Mouse (Mus musculus) stomach, embryonic 16.5 days (tissue): ENCODE data around the gene Inpp4a. TPM values are rescaled to one million over a fixed set of nuclear protein-coding genes. Genes with fewer than 3 reads are reported as not detected.

Source experiments
- ATAC-seq: fragments of 200-750 bp; cut with Nextera tagmentation; 2 replicates; pipeline ENCODE4 v1.8.0; 2017; ENCODE audit warnings: moderate number of reproducible peaks, moderate TSS enrichment; ENCODE audit not compliant: insufficient read depth, low FRiP score
- H3K27ac ChIP-seq: fragments of 300-500 bp; sonication (generic); 2 replicates; pipeline ENCODE4 v1.5.1; 2014; ENCODE audit warnings: low read length
- H3K27me3 ChIP-seq: fragments of 300-500 bp; sonication (generic); 2 replicates; pipeline ENCODE4 v1.6.1; 2014; ENCODE audit warnings: low read length, control low read depth, mixed read lengths; ENCODE audit not compliant: control insufficient read depth, insufficient read depth
- H3K36me3 ChIP-seq: fragments of 300-500 bp; sonication (generic); 2 replicates; pipeline ENCODE4 v1.6.1; 2014; ENCODE audit warnings: low read length; ENCODE audit not compliant: control insufficient read depth, insufficient read depth
- H3K4me1 ChIP-seq: fragments of 300-500 bp; sonication (generic); 2 replicates; pipeline ENCODE4 v1.6.1; 2014; ENCODE audit warnings: low read length, control low read depth, mixed read lengths; ENCODE audit not compliant: control insufficient read depth, insufficient read depth
- H3K4me2 ChIP-seq: fragments of 300-500 bp; sonication (generic); 2 replicates; pipeline ENCODE4 v1.6.1; 2014; ENCODE audit warnings: low read depth, low read length, mixed read lengths
- H3K4me3 ChIP-seq: fragments of 300-500 bp; sonication (generic); replicated peaks from 2 replicates; pipeline ENCODE4 v1.5.1; 2014; ENCODE audit warnings: mild to moderate bottlenecking, low read length
- H3K9ac ChIP-seq: fragments of 300-500 bp; sonication (generic); 2 replicates; pipeline ENCODE4 v1.6.1; 2014; ENCODE audit warnings: low read length
- H3K9me3 ChIP-seq: fragments of 300-500 bp; sonication (generic); replicated peaks from 2 replicates; pipeline ENCODE4 v1.6.1; 2016; ENCODE audit warnings: low read length, control low read depth; ENCODE audit not compliant: control insufficient read depth
- WGBS: fragments of 180-500 bp; shearing (Covaris S2); extraction: QIAGEN DNeasy Blood & Tissue Kit; methylation state at CpG from one replicate; pipeline ENCODE4 v1.1.7; 2014; 5-methylcytosine and 5-hydroxymethylcytosine counted together
- polyA plus RNA-seq: library from polyadenylated mRNA; unstranded; fragments of >200 nt; fragmentation: Nextera tagmentation; extraction: Ambion mirVana; gene quantifications from 2 replicates; pipeline ENCODE4 v1.2.1, GENCODE M21; 2015

Gene Inpp4a
- polyA plus RNA-seq, 1 experiment from 2014 or later, result 18.8 TPM

GRCm38 (mm10) chr1:37429366-37430296, 130.0 kb downstream of the Inpp4a start, which contains the start of the genes Coa5 and Unc50:
Gene Coa5 (minus strand): TSS chr1:37430103.
Gene Unc50 (plus strand): TSS chr1:37430139.
- ATAC-seq, result peak; percentile 98
- 2% methylated on average over 57 of the region's 57 CpGs for whole genome bisulfite sequencing

GRCm38 (mm10) chr1:37430297-37430840, 130.7 kb downstream of the Inpp4a start:
- WGBS, result under 1% methylated on average over 40 of the region's 40 CpGs
- Histone ChIP-seq H3K27ac (peak overlapping the region; percentile 68), H3K9ac (peak overlapping the region; percentile 82), H3K4me2 (peak overlapping the region; percentile 83), H3K4me3 (peak overlapping the region; percentile 69), H3K9me3 (no peaks in the 10 kb centered on the region), H3K4me1 (peaks cover 13% of the 10 kb centered on the region), H3K27me3 (no peaks in the 10 kb centered on the region), H3K36me3 (peaks cover 17% of the 10 kb centered on the region)
- no peak for ATAC-seq

More at GRCm38 (mm10) chr1:37429366-37430296, 130.0 kb downstream of the Inpp4a start, which contains the start of the genes Coa5 and Unc50:
- Histone ChIP-seq H3K36me3 (peaks cover 17% of the 10 kb centered on the region), H3K4me2 (peak within 1 kb of the TSS; percentile 87), H3K4me1 (peaks cover 13% of the 10 kb centered on the region), H3K27ac (peak within 1 kb of the TSS; percentile 68), H3K9me3 (no peaks in the 10 kb centered on the region), H3K27me3 (no peaks in the 10 kb centered on the region), H3K9ac (peak within 1 kb of the TSS; percentile 82), H3K4me3 (peak within 1 kb of the TSS; percentile 69)

GRCm38 (mm10) chr1:37436419-37436818, 136.8 kb downstream of the Inpp4a start:
- WGBS, result 84% methylated on average over 3 of the region's 3 CpGs
- peaks cover 26% of the 10 kb centered on the region for H3K36me3 ChIP-seq
- no peak for ATAC-seq

GRCm38 (mm10) chr1:37442848-37443835, 143.5 kb downstream of the Inpp4a start:
- H3K4me2 ChIP-seq, result no peak overlapping the region
- WGBS, result 93% methylated on average over 16 of the region's 16 CpGs
- no peak overlapping the region for H3K27ac ChIP-seq
- ATAC-seq, result no peak
- peaks cover 20% of the 10 kb centered on the region; the same call in 1 of the 2 replicates for H3K36me3 ChIP-seq
- no peaks in the 10 kb centered on the region for H3K4me1 ChIP-seq
- H3K9me3 ChIP-seq, result no peaks in the 10 kb centered on the region
- H3K27me3 ChIP-seq, result no peaks in the 10 kb centered on the region
- H3K9ac ChIP-seq, result no peak overlapping the region
- no peak overlapping the region for H3K4me3 ChIP-seq

More at GRCm38 (mm10) chr1:37436419-37436818, 136.8 kb downstream of the Inpp4a start:
- H3K9me3 ChIP-seq, result no peaks in the 10 kb centered on the region
- H3K27me3 ChIP-seq, result no peaks in the 10 kb centered on the region
- no peak overlapping the region for H3K4me2 ChIP-seq
- H3K4me3 ChIP-seq, result no peak overlapping the region
- no peak overlapping the region for H3K9ac ChIP-seq
- no peak overlapping the region for H3K27ac ChIP-seq
- H3K4me1 ChIP-seq, result no peaks in the 10 kb centered on the region

- H3K4me2 ChIP-seq, result no peak overlapping the region
- no peak overlapping the region for H3K9ac ChIP-seq
- no peak for ATAC-seq
- peaks cover 6% of the 10 kb centered on the region; the same call in 1 of the 2 replicates for H3K36me3 ChIP-seq
- H3K9me3 ChIP-seq, result no peaks in the 10 kb centered on the region
- 74% methylated on average over 10 of the region's 10 CpGs for WGBS
- no peak overlapping the region for H3K27ac ChIP-seq
- no peak overlapping the region for H3K4me3 ChIP-seq
- H3K27me3 ChIP-seq, result no peaks in the 10 kb centered on the region
- no peaks in the 10 kb centered on the region for H3K4me1 ChIP-seq
Observed at GRCm38 (mm10) chr1:37448361-37449095, 148.9 kb downstream of the Inpp4a start.

GRCm38 (mm10) chr1:37451270-37451669, 151.6 kb downstream of the Inpp4a start:
- Histone ChIP-seq H3K36me3 (peaks cover 3% of the 10 kb centered on the region; the same call in 1 of the 2 replicates), H3K4me1 (no peaks in the 10 kb centered on the region), H3K27me3 (no peaks in the 10 kb centered on the region), H3K4me3 (no peak overlapping the region), H3K27ac (no peak overlapping the region), H3K4me2 (no peak overlapping the region), H3K9ac (no peak overlapping the region), H3K9me3 (no peaks in the 10 kb centered on the region)
- no peak for ATAC-seq
- 88% methylated on average over 8 of the region's 8 CpGs for WGBS

GRCm38 (mm10) chr1:37457546-37457945, 157.9 kb downstream of the Inpp4a start:
- ATAC-seq, result no peak
- 91% methylated on average over 7 of the region's 7 CpGs for WGBS
- Histone ChIP-seq H3K9me3 (no peaks in the 10 kb centered on the region), H3K27ac (no peak overlapping the region), H3K9ac (no peak overlapping the region), H3K4me1 (no peaks in the 10 kb centered on the region), H3K4me2 (no peak overlapping the region), H3K36me3 (0 out of 2 replicates have a peak, but pooled peaks cover 3% of the 10 kb centered on the region), H3K4me3 (no peak overlapping the region), H3K27me3 (no peaks in the 10 kb centered on the region)
